Mouse (Mus musculus) hindbrain, embryonic 15.5 days (tissue): Measurements from ENCODE around the gene Nid1. TPM values are rescaled to one million over a fixed set of nuclear protein-coding genes. Genes with fewer than 3 reads are reported as not detected.
A peak's percentile ranks its signal among the peaks of the same experiment; 100 is the strongest.
"Not testable (repeated sequence)": the region's sequence is repeated elsewhere in the genome, so short reads cannot be mapped to it uniquely, and the experiment has no call there.

Experiments
- ATAC-seq: fragments of 200-750 bp; cut with Nextera tagmentation; 2 replicates; pipeline ENCODE4 v1.8.0; 2017; ENCODE audit warnings: low read depth, moderate number of reproducible peaks, moderate TSS enrichment; ENCODE audit not compliant: low FRiP score
- H3K27ac ChIP-seq: fragments of 300-500 bp; sonication (generic); replicated peaks from 2 replicates; pipeline ENCODE4 v1.5.1; 2015; ENCODE audit warnings: mild to moderate bottlenecking, inconsistent platforms
- H3K27me3 ChIP-seq: fragments of 300-500 bp; sonication (generic); 2 replicates; pipeline ENCODE4 v1.6.1; 2015; ENCODE audit warnings: control low read depth, inconsistent platforms
- H3K36me3 ChIP-seq: fragments of 300-500 bp; sonication (generic); 2 replicates; pipeline ENCODE4 v1.6.1; 2015; ENCODE audit warnings: control low read depth, inconsistent platforms
- H3K4me1 ChIP-seq: fragments of 300-500 bp; sonication (generic); replicated peaks from 2 replicates; pipeline ENCODE4 v1.6.1; 2015; ENCODE audit warnings: control low read depth, inconsistent platforms
- H3K4me2 ChIP-seq: fragments of 300-500 bp; sonication (generic); 2 replicates; pipeline ENCODE4 v1.6.1; 2015; ENCODE audit warnings: moderate library complexity, mild to moderate bottlenecking, inconsistent platforms
- H3K4me3 ChIP-seq: fragments of 300-500 bp; sonication (generic); 2 replicates; pipeline ENCODE4 v1.5.1; 2015; ENCODE audit warnings: mild to moderate bottlenecking, inconsistent platforms
- H3K9ac ChIP-seq: fragments of 300-500 bp; sonication (generic); 2 replicates; pipeline ENCODE4 v1.6.1; 2015; ENCODE audit warnings: inconsistent platforms
- H3K9me3 ChIP-seq: fragments of 300-500 bp; sonication (generic); 2 replicates; pipeline ENCODE4 v1.6.1; 2016; ENCODE audit warnings: control low read depth, inconsistent platforms
- WGBS: fragments of 180-500 bp; shearing (Covaris S2); methylation state at CpG from one replicate; pipeline ENCODE4 v1.1.7; 2015; 5-methylcytosine and 5-hydroxymethylcytosine counted together
- polyA plus RNA-seq: library from polyadenylated mRNA; unstranded; fragments of >200 nt; fragmentation: Nextera tagmentation; extraction: Ambion mirVana; gene quantifications from 2 replicates; pipeline ENCODE4 v1.2.1, GENCODE M21; 2015

Nid1 gene
- polyA plus RNA-seq, 1 experiment from 2014 or later = 80.2 TPM

- WGBS = 66% methylated on average over 4 of the region's 4 CpGs
- ATAC-seq = 0 out of 2 replicates have a peak, but pooled peaks have one; percentile 35
- Histone ChIP-seq H3K4me2 (no peak overlapping the region), H3K4me1 (0 out of 2 replicates have a peak, but pooled peaks cover 12% of the 10 kb centered on the region), H3K4me3 (no peak overlapping the region), H3K9me3 (no peaks in the 10 kb centered on the region), H3K27me3 (no peaks in the 10 kb centered on the region), H3K36me3 (no peaks in the 10 kb centered on the region), H3K9ac (no peak overlapping the region), H3K27ac (no peak overlapping the region)
Measured at GRCm38 (mm10) chr13:13458138-13458737, 20.9 kb downstream of the Nid1 start.

GRCm38 (mm10) chr13:13460521-13461138 is 23.3 kb downstream of the Nid1 start:
- WGBS = 84% methylated on average over 2 of the region's 2 CpGs
- 0 out of 2 replicates have a peak, but pooled peaks cover 12% of the 10 kb centered on the region for H3K4me1 ChIP-seq
- H3K9me3 ChIP-seq = no peaks in the 10 kb centered on the region
- H3K36me3 ChIP-seq = no peaks in the 10 kb centered on the region
- no peak overlapping the region for H3K4me3 ChIP-seq
- H3K27ac ChIP-seq = peak overlapping the region; percentile 45
- H3K27me3 ChIP-seq = no peaks in the 10 kb centered on the region
- no peak overlapping the region for H3K9ac ChIP-seq
- ATAC-seq = no peak
- no peak overlapping the region for H3K4me2 ChIP-seq

- H3K9ac ChIP-seq = no peak overlapping the region
- H3K27ac ChIP-seq = peak overlapping the region; percentile 45; the same call in 1 of the 2 replicates
- no peaks in the 10 kb centered on the region for H3K27me3 ChIP-seq
- H3K4me3 ChIP-seq = no peak overlapping the region
- peak; percentile 47 for ATAC-seq
- 61% methylated on average over 4 of the region's 4 CpGs for WGBS
- no peaks in the 10 kb centered on the region for H3K9me3 ChIP-seq
- 0 out of 2 replicates have a peak, but pooled peaks cover 12% of the 10 kb centered on the region for H3K4me1 ChIP-seq
- H3K4me2 ChIP-seq = no peak overlapping the region
- no peaks in the 10 kb centered on the region for H3K36me3 ChIP-seq
Measured at GRCm38 (mm10) chr13:13461446-13462192, 24.3 kb downstream of the Nid1 start.

- H3K9me3 ChIP-seq = no peaks in the 10 kb centered on the region
- no peak overlapping the region for H3K9ac ChIP-seq
- no peaks in the 10 kb centered on the region for H3K36me3 ChIP-seq
- H3K27ac ChIP-seq = no peak overlapping the region
- 95% methylated on average over 3 of the region's 3 CpGs for WGBS
- H3K4me3 ChIP-seq = no peak overlapping the region
- H3K4me2 ChIP-seq = no peak overlapping the region
- H3K27me3 ChIP-seq = no peaks in the 10 kb centered on the region
- no peak for ATAC-seq
- H3K4me1 ChIP-seq = 0 out of 2 replicates have a peak, but pooled peaks cover 8% of the 10 kb centered on the region
Measured at GRCm38 (mm10) chr13:13463949-13464348, 26.6 kb downstream of the Nid1 start.

- H3K27me3 ChIP-seq, H3K27ac ChIP-seq, H3K36me3 ChIP-seq, ATAC-seq, H3K4me3 ChIP-seq, H3K9me3 ChIP-seq, H3K9ac ChIP-seq, H3K4me2 ChIP-seq, H3K4me1 ChIP-seq: not testable (repeated sequence)
Measured at GRCm38 (mm10) chr13:13467249-13467648, 29.9 kb downstream of the Nid1 start.

- Histone ChIP-seq H3K36me3 (no peaks in the 10 kb centered on the region), H3K27me3 (no peaks in the 10 kb centered on the region), H3K4me3 (no peak overlapping the region), H3K27ac (no peak overlapping the region), H3K9me3 (no peaks in the 10 kb centered on the region), H3K4me2 (no peak overlapping the region), H3K9ac (no peak overlapping the region), H3K4me1 (no peaks in the 10 kb centered on the region)
- no peak; the same call in 1 of the 2 replicates for ATAC-seq
- WGBS = 85% methylated on average over 4 of the region's 4 CpGs
Measured at GRCm38 (mm10) chr13:13468513-13468912, 31.2 kb downstream of the Nid1 start.

- no peak overlapping the region for H3K4me2 ChIP-seq
- no peaks in the 10 kb centered on the region for H3K9me3 ChIP-seq
- no peak overlapping the region for H3K4me3 ChIP-seq
- no peaks in the 10 kb centered on the region for H3K4me1 ChIP-seq
- ATAC-seq = no peak
- no peak overlapping the region for H3K27ac ChIP-seq
- H3K9ac ChIP-seq = no peak overlapping the region
- WGBS = 86% methylated on average over 3 of the region's 3 CpGs
- no peaks in the 10 kb centered on the region for H3K27me3 ChIP-seq
- no peaks in the 10 kb centered on the region for H3K36me3 ChIP-seq
Measured at GRCm38 (mm10) chr13:13471334-13471757, 34.0 kb downstream of the Nid1 start.

- not testable (repeated sequence) for H3K9ac ChIP-seq, H3K4me1 ChIP-seq, H3K36me3 ChIP-seq, H3K9me3 ChIP-seq, ATAC-seq, H3K4me3 ChIP-seq, H3K4me2 ChIP-seq, H3K27me3 ChIP-seq, H3K27ac ChIP-seq
- WGBS = 80% methylated on average over 3 of the region's 3 CpGs
Measured at GRCm38 (mm10) chr13:13474464-13474863, 37.1 kb downstream of the Nid1 start.

- no peak overlapping the region for H3K4me3 ChIP-seq
- ATAC-seq = no peak
- WGBS = 57% methylated on average over 2 of the region's 2 CpGs
- no peak overlapping the region for H3K4me2 ChIP-seq
- no peaks in the 10 kb centered on the region for H3K36me3 ChIP-seq
- H3K9me3 ChIP-seq = no peaks in the 10 kb centered on the region
- no peak overlapping the region for H3K9ac ChIP-seq
- no peaks in the 10 kb centered on the region for H3K4me1 ChIP-seq
- no peaks in the 10 kb centered on the region for H3K27me3 ChIP-seq
- no peak overlapping the region for H3K27ac ChIP-seq
Measured at GRCm38 (mm10) chr13:13474991-13475390, 37.6 kb downstream of the Nid1 start.

- Histone ChIP-seq H3K36me3 (no peaks in the 10 kb centered on the region), H3K27me3 (no peaks in the 10 kb centered on the region), H3K4me1 (no peaks in the 10 kb centered on the region), H3K9me3 (no peaks in the 10 kb centered on the region), H3K9ac (no peak overlapping the region), H3K4me3 (no peak overlapping the region), H3K4me2 (no peak overlapping the region), H3K27ac (no peak overlapping the region)
- no peak for ATAC-seq
- 96% methylated on average over 2 of the region's 2 CpGs for WGBS
Measured at GRCm38 (mm10) chr13:13476568-13476967, 39.2 kb downstream of the Nid1 start.

GRCm38 (mm10) chr13:13477046-13477445 is 39.7 kb downstream of the Nid1 start:
- Histone ChIP-seq H3K4me1 (0 out of 2 replicates have a peak, but pooled peaks cover 2% of the 10 kb centered on the region), H3K27me3 (no peaks in the 10 kb centered on the region), H3K4me3 (no peak overlapping the region), H3K4me2 (no peak overlapping the region), H3K27ac (no peak overlapping the region), H3K36me3 (no peaks in the 10 kb centered on the region), H3K9me3 (no peaks in the 10 kb centered on the region), H3K9ac (no peak overlapping the region)
- 98% methylated on average over 2 of the region's 2 CpGs for WGBS
- no peak for ATAC-seq

GRCm38 (mm10) chr13:13479986-13480385 is 42.6 kb downstream of the Nid1 start:
- 0 out of 2 replicates have a peak, but pooled peaks cover 3% of the 10 kb centered on the region for H3K4me1 ChIP-seq
- H3K36me3 ChIP-seq = no peaks in the 10 kb centered on the region
- no peak overlapping the region for H3K27ac ChIP-seq
- H3K4me2 ChIP-seq = no peak overlapping the region
- ATAC-seq = no peak
- H3K9me3 ChIP-seq = no peaks in the 10 kb centered on the region
- H3K9ac ChIP-seq = no peak overlapping the region
- 7% methylated on average over 2 of the region's 2 CpGs for WGBS
- no peaks in the 10 kb centered on the region for H3K27me3 ChIP-seq
- H3K4me3 ChIP-seq = no peak overlapping the region
